ENCODE assay signal across 20 mouse cellular contexts in the genomic region with DNA sequence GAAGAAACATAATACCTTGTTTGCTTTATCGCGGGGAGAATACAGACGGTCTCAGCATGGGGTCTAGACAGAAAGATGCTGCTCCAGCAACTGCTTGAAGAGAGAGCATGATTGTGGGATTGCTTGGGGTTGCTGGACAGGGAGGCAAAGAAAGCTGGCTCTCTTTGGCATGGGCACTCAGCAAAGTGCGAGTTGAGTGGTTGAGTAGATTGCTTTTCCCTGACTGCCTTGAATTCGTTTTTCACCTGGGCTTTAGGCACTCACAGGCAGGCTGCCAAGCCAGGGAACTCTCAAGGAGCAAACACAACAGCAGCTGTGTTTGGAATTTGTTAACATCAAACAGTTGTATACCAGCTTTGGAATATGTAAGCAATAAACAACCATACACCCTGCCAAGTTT. TPM values are rescaled to one million over a fixed set of nuclear protein-coding genes. Genes with fewer than 3 reads are reported as not detected.
DNase-seq lines count a peak whose midpoint lies in the region; ATAC-seq and TF ChIP-seq lines count a peak whose summit lies in the region.
"Had no signal": no experiment of that assay in that cellular context is flagged by ENCODE, and none has a peak within 500 bp of the region (broad histone marks: within the 10 kb centered on the region; RNA-seq: fewer than 3 reads in every experiment).

A gene (minus strand): TSS at position 101 of the 400 bp plus-strand sequence.

- H3K9me3 ChIP-seq in liver, embryonic 16.5 days (replicated peaks; ENCODE audit: control insufficient read depth, low read length): no peaks in the 10 kb centered on the region
- H3K9me3 ChIP-seq in liver, postnatal 0 days (ENCODE audit: low read length): no peaks in the 10 kb centered on the region
- no peaks in the 10 kb centered on the region for H3K9me3 ChIP-seq in intestine, embryonic 15.5 days
- H3K9me3 ChIP-seq in heart, embryonic 11.5 days (replicated peaks; ENCODE audit: control insufficient read depth, low read length): no peaks in the 10 kb centered on the region
- H3K9me3 ChIP-seq: heart, embryonic 15.5 days; hindbrain, embryonic 10.5 days; limb, embryonic 15.5 days had no signal

- no peak within 1 kb of the TSS for H3K27ac ChIP-seq in liver, embryonic 16.5 days (ENCODE audit: low read length)
- no peak within 1 kb of the TSS for H3K27ac ChIP-seq in liver, postnatal 0 days (ENCODE audit: low read depth)
- H3K27ac ChIP-seq in cortical plate, adult 2 months (ENCODE audit: insufficient read depth, low read length): no peak within 1 kb of the TSS
- H3K27ac ChIP-seq in intestine, embryonic 15.5 days: no peak within 1 kb of the TSS
- H3K27ac ChIP-seq in heart, embryonic 11.5 days (ENCODE audit: low read depth, low read length): no peak within 1 kb of the TSS
- H3K27ac ChIP-seq: heart, embryonic 15.5 days; hindbrain, embryonic 10.5 days; limb, embryonic 15.5 days had no signal

- no peak within 1 kb of the TSS for H3K4me3 ChIP-seq in liver, embryonic 16.5 days (ENCODE audit: low read depth, low read length)
- no peak within 1 kb of the TSS for H3K4me3 ChIP-seq in liver, postnatal 0 days (ENCODE audit: low read depth, low read length)
- no peak within 1 kb of the TSS for H3K4me3 ChIP-seq in cortical plate, adult 2 months (ENCODE audit: insufficient read depth, low read length)
- H3K4me3 ChIP-seq in intestine, embryonic 15.5 days (replicated peaks): no peak within 1 kb of the TSS
- no peak within 1 kb of the TSS for H3K4me3 ChIP-seq in heart, embryonic 11.5 days (ENCODE audit: low read depth, low read length)
- H3K4me3 ChIP-seq: heart, embryonic 15.5 days; hindbrain, embryonic 10.5 days; limb, embryonic 15.5 days had no signal

- no peaks in the 10 kb centered on the region for H3K36me3 ChIP-seq in liver, embryonic 16.5 days (ENCODE audit: control insufficient read depth, insufficient read depth)
- no peaks in the 10 kb centered on the region for H3K36me3 ChIP-seq in liver, postnatal 0 days (replicated peaks; ENCODE audit: insufficient read depth, low read length)
- no peaks in the 10 kb centered on the region for H3K36me3 ChIP-seq in intestine, embryonic 15.5 days
- no peaks in the 10 kb centered on the region for H3K36me3 ChIP-seq in heart, embryonic 11.5 days (ENCODE audit: control insufficient read depth, insufficient read depth, low read length)
- H3K36me3 ChIP-seq: heart, embryonic 15.5 days; hindbrain, embryonic 10.5 days; limb, embryonic 15.5 days had no signal

- no peak for TF ChIP-seq EP300 in liver, postnatal 0 days (IDR thresholded peaks at IDR 0.05; ENCODE audit: low read depth)

- DNase-seq in frontal cortex, adult 2 months (ENCODE audit: extremely low spot score in 1 of 2, low spot score in 1 of 2): no peak
- DNase-seq in liver, postnatal 0 days: no peak
- DNase-seq in gastrocnemius, postnatal 10 days: no peak
- DNase-seq: cerebellum, postnatal 14 days; heart, adult 11 months; kidney, postnatal 10 days; lung, adult 18-20 months; retina, postnatal 1 day; right cerebral cortex, postnatal 4 days; thymus, adult 2 months had no signal

- no peak for TF ChIP-seq CTCF in liver, postnatal 0 days (IDR thresholded peaks at IDR 0.05; ENCODE audit: low read depth)
- TF ChIP-seq CTCF in cortical plate, adult 2 months (IDR thresholded peaks at IDR 0.05; ENCODE audit: extremely low read depth, insufficient read depth, low read length): no peak

- H3K4me1 ChIP-seq in liver, embryonic 16.5 days (ENCODE audit: control insufficient read depth, low read depth, low read length): no peaks in the 10 kb centered on the region
- no peaks in the 10 kb centered on the region for H3K4me1 ChIP-seq in liver, postnatal 0 days (ENCODE audit: insufficient read depth)
- no peaks in the 10 kb centered on the region; the same call in 1 of the 2 replicates for H3K4me1 ChIP-seq in cortical plate, adult 2 months (ENCODE audit: control insufficient read depth, insufficient read depth, low read length)
- no peaks in the 10 kb centered on the region for H3K4me1 ChIP-seq in intestine, embryonic 15.5 days (replicated peaks)
- no peaks in the 10 kb centered on the region for H3K4me1 ChIP-seq in heart, embryonic 11.5 days (ENCODE audit: control insufficient read depth, insufficient read depth, low read length)
- H3K4me1 ChIP-seq: heart, embryonic 15.5 days; hindbrain, embryonic 10.5 days; limb, embryonic 15.5 days had no signal

- WGBS in liver, embryonic 16.5 days (ENCODE audit: insufficient replicate concordance): 54% methylated on average over 5 of the region's 5 CpGs
- 59% methylated on average over 5 of the region's 5 CpGs for WGBS in liver, postnatal 0 days (ENCODE audit: insufficient replicate concordance)
- WGBS in intestine, embryonic 15.5 days: 59% methylated on average over 5 of the region's 5 CpGs
- WGBS in heart, embryonic 11.5 days (ENCODE audit: insufficient replicate concordance): 57% methylated on average over 5 of the region's 5 CpGs

- no peak within 1 kb of the TSS for H3K4me2 ChIP-seq in liver, embryonic 16.5 days (ENCODE audit: low read depth, low read length)
- no peak within 1 kb of the TSS for H3K4me2 ChIP-seq in liver, postnatal 0 days (ENCODE audit: low read depth, low read length)
- no peak within 1 kb of the TSS for H3K4me2 ChIP-seq in intestine, embryonic 15.5 days (replicated peaks)
- no peak within 1 kb of the TSS for H3K4me2 ChIP-seq in heart, embryonic 11.5 days
- H3K4me2 ChIP-seq: heart, embryonic 15.5 days; limb, embryonic 15.5 days; midbrain, embryonic 11.5 days had no signal

- H3K27me3 ChIP-seq in liver, embryonic 16.5 days (ENCODE audit: control insufficient read depth, insufficient read depth, low read depth, low read length): no peaks in the 10 kb centered on the region
- no peaks in the 10 kb centered on the region for H3K27me3 ChIP-seq in liver, postnatal 0 days (ENCODE audit: insufficient read depth, low read length)
- H3K27me3 ChIP-seq in intestine, embryonic 15.5 days (replicated peaks): no peaks in the 10 kb centered on the region
- H3K27me3 ChIP-seq in heart, embryonic 11.5 days (ENCODE audit: control insufficient read depth, insufficient read depth, low read length): no peaks in the 10 kb centered on the region
- H3K27me3 ChIP-seq: heart, embryonic 15.5 days; limb, embryonic 15.5 days had no signal

- no peak for TF ChIP-seq POLR2A in cortical plate, adult 2 months (IDR thresholded peaks at IDR 0.05; ENCODE audit: extremely low read depth, insufficient read depth, low read length)

- no peak for ATAC-seq in frontal cortex, adult (ENCODE audit: low TSS enrichment)
- no peak for ATAC-seq in liver, embryonic 16.5 days (ENCODE audit: low read depth)
- ATAC-seq in liver, postnatal 0 days: no peak
- no peak for ATAC-seq in intestine, embryonic 15.5 days
- no peak for ATAC-seq in heart, embryonic 11.5 days (replicated peaks; ENCODE audit: insufficient number of reproducible peaks, low FRiP score, low TSS enrichment)

- no peak within 1 kb of the TSS for H3K9ac ChIP-seq in liver, embryonic 16.5 days (ENCODE audit: low read depth, low read length)
- H3K9ac ChIP-seq in liver, postnatal 0 days (replicated peaks): no peak within 1 kb of the TSS
- H3K9ac ChIP-seq in intestine, embryonic 15.5 days: no peak within 1 kb of the TSS
- no peak within 1 kb of the TSS for H3K9ac ChIP-seq in heart, embryonic 11.5 days (ENCODE audit: low read depth, low read length)
- H3K9ac ChIP-seq: heart, embryonic 15.5 days; limb, embryonic 15.5 days had no signal

RNA-seq across cellular contexts. Expression of the gene that starts here (rescaled TPM):
- polyA plus RNA-seq in frontal cortex, adult 2 months (2012; rRNA removed): 10.4 and 15.2 TPM in 2 replicates
- polyA plus RNA-seq in liver, embryonic 16.5 days (2015; fragmentation: Nextera tagmentation; extraction: Ambion mirVana): 8.0 and 12.2 TPM in 2 replicates
- polyA plus RNA-seq in liver, postnatal 0 days (2015; fragmentation: Nextera tagmentation; extraction: Ambion mirVana): 1.4 TPM in 2 replicates
- polyA plus RNA-seq in cortical plate, adult 2 months (2012; rRNA removed): 13.1 and 14.8 TPM in 2 replicates
- polyA plus RNA-seq in intestine, embryonic 15.5 days (2015; fragmentation: Nextera tagmentation; extraction: Ambion mirVana): 24.9 and 25.5 TPM in 2 replicates
- 0.72 and 0.90 TPM in 2 replicates for polyA plus RNA-seq in heart, embryonic 11.5 days (2014; fragmentation: Nextera tagmentation; extraction: Ambion mirVana)
- total RNA-seq in gastrocnemius, postnatal 10 days (2021): 1 to 10 TPM; 1.6 to 2.1 TPM
- total RNA-seq: MEL had no signal
